Mouse (Mus musculus) midbrain, embryonic 15.5 days (tissue): ENCODE data around the gene Zdhhc18. TPM values are rescaled to one million over a fixed set of nuclear protein-coding genes. Genes with fewer than 3 reads are reported as not detected.

ENCODE experiments used
- ATAC-seq: fragments of 200-750 bp; cut with Nextera tagmentation; replicated peaks from 2 replicates; pipeline ENCODE4 v1.8.0; 2017; ENCODE audit warnings: moderate TSS enrichment
- H3K27ac ChIP-seq: fragments of 300-500 bp; sonication (generic); 2 replicates; pipeline ENCODE4 v1.5.1; 2015; ENCODE audit warnings: mild to moderate bottlenecking, inconsistent platforms
- H3K27me3 ChIP-seq: fragments of 300-500 bp; sonication (generic); replicated peaks from 2 replicates; pipeline ENCODE4 v1.6.1; 2015; ENCODE audit warnings: inconsistent platforms
- H3K36me3 ChIP-seq: fragments of 300-500 bp; sonication (generic); replicated peaks from 2 replicates; pipeline ENCODE4 v1.6.1; 2015; ENCODE audit warnings: inconsistent platforms
- H3K4me1 ChIP-seq: fragments of 300-500 bp; sonication (generic); 2 replicates; pipeline ENCODE4 v1.6.1; 2015; ENCODE audit warnings: inconsistent platforms
- H3K4me2 ChIP-seq: fragments of 300-500 bp; sonication (generic); 2 replicates; pipeline ENCODE4 v1.6.1; 2015; ENCODE audit warnings: inconsistent platforms, mild to moderate bottlenecking, moderate library complexity
- H3K4me3 ChIP-seq: fragments of 300-500 bp; sonication (generic); 2 replicates; pipeline ENCODE4 v1.5.1; 2015; ENCODE audit warnings: mild to moderate bottlenecking, inconsistent platforms
- H3K9ac ChIP-seq: fragments of 300-500 bp; sonication (generic); 2 replicates; pipeline ENCODE4 v1.6.1; 2015; ENCODE audit warnings: mild to moderate bottlenecking, inconsistent platforms
- H3K9me3 ChIP-seq: fragments of 300-500 bp; sonication (generic); 2 replicates; pipeline ENCODE4 v1.6.1; 2016; ENCODE audit warnings: inconsistent platforms
- WGBS: fragments of 180-500 bp; shearing (Covaris S2); methylation state at CpG from one replicate; pipeline ENCODE4 v1.1.7; 2015; ENCODE audit warnings: mixed read lengths; 5-methylcytosine and 5-hydroxymethylcytosine counted together
- microRNA-seq: library from miRNA; unstranded; fragments of <30 nt; microRNA quantifications from one replicate; pipeline ENCODE4, GENCODE M21; 2016
- polyA plus RNA-seq: library from polyadenylated mRNA; unstranded; fragments of >200 nt; fragmentation: Nextera tagmentation; extraction: Ambion mirVana; gene quantifications from 2 replicates; pipeline ENCODE4 v1.2.1, GENCODE M21; 2015

Gene Zdhhc18
- polyA plus RNA-seq, 1 experiment from 2014 or later = 6.4 TPM

GRCm38 (mm10) chr4:133559846-133560245, 90.1 kb downstream of the Zdhhc18 start:
- Histone ChIP-seq H3K4me2 (no peak overlapping the region), H3K9ac (no peak overlapping the region), H3K27me3 (no peaks in the 10 kb centered on the region), H3K4me3 (no peak overlapping the region), H3K27ac (no peak overlapping the region), H3K36me3 (no peaks in the 10 kb centered on the region), H3K9me3 (no peaks in the 10 kb centered on the region), H3K4me1 (no peaks in the 10 kb centered on the region)
- ATAC-seq = no peak
- WGBS = 76% methylated on average over 4 of the region's 4 CpGs

GRCm38 (mm10) chr4:133557041-133557717, 92.8 kb downstream of the Zdhhc18 start:
- no peak overlapping the region for H3K9ac ChIP-seq
- no peak for ATAC-seq
- H3K4me1 ChIP-seq = no peaks in the 10 kb centered on the region

More at GRCm38 (mm10) chr4:133557041-133557717, 92.8 kb downstream of the Zdhhc18 start:
- Histone ChIP-seq H3K27ac (no peak overlapping the region), H3K4me3 (no peak overlapping the region), H3K27me3 (no peaks in the 10 kb centered on the region), H3K36me3 (no peaks in the 10 kb centered on the region), H3K4me2 (no peak overlapping the region), H3K9me3 (no peaks in the 10 kb centered on the region)
- WGBS = 41% methylated on average over 10 of the region's 10 CpGs

Small RNAs within 50 kb of the gene (microRNA-seq; reads per million reads assigned to microRNA genes)
- not detected for gene Gm23158

Other genes starting within 250 kb of the Zdhhc18 start
- 0.22 and 0.37 TPM in 2 replicates for gene Tent5b, start 170.0 kb downstream of the Zdhhc18 start, polyA plus RNA-seq
- 6.4 and 6.9 TPM in 2 replicates for gene Trnp1, start 151.6 kb downstream of the Zdhhc18 start, polyA plus RNA-seq
- 0.95 and 0.99 TPM in 2 replicates for gene Kdf1, start 131.2 kb downstream of the Zdhhc18 start, polyA plus RNA-seq
- gene Nudc, start 104.2 kb downstream of the Zdhhc18 start, polyA plus RNA-seq = 246 and 255 TPM in 2 replicates
- gene Nr0b2, start 96.8 kb downstream of the Zdhhc18 start, polyA plus RNA-seq = 0.15 TPM in 1 of 2 replicates, not detected in the other
- gene Gpatch3, start 75.4 kb downstream of the Zdhhc18 start, polyA plus RNA-seq = 8.1 and 9.1 TPM in 2 replicates
- gene Gpn2, start 65.8 kb downstream of the Zdhhc18 start, polyA plus RNA-seq = 18.2 and 21.2 TPM in 2 replicates
- gene Sfn, start 48.0 kb downstream of the Zdhhc18 start, polyA plus RNA-seq = 1.2 and 3.4 TPM in 2 replicates
- gene Pigv, start 22.5 kb upstream of the Zdhhc18 start, polyA plus RNA-seq = 16.0 and 16.2 TPM in 2 replicates
- 37.9 and 39.3 TPM in 2 replicates for gene Arid1a, start 106.6 kb upstream of the Zdhhc18 start, polyA plus RNA-seq
- 23.8 and 24.1 TPM in 2 replicates for gene Rps6ka1, start 237.6 kb upstream of the Zdhhc18 start, polyA plus RNA-seq